Mouse (Mus musculus) ES-Bruce4 (cell line): ENCODE data around the gene Sgk2.

ENCODE experiments used
- CTCF ChIP-seq: IDR thresholded peaks from one replicate; pipeline ENCODE4 v1.8.1; 2011; ENCODE audit warnings: low read depth, low read length
- EP300 ChIP-seq: IDR thresholded peaks from 2 replicates; pipeline ENCODE4 v1.6.1; 2011; ENCODE audit warnings: low read depth, low read length; ENCODE audit not compliant: insufficient read depth
- POLR2A ChIP-seq: IDR thresholded peaks from one replicate; pipeline ENCODE4 v1.8.1; 2011; ENCODE audit warnings: low read length; ENCODE audit not compliant: insufficient read depth

GRCm38 (mm10) chr2:162970896-162971295 is 16.2 kb upstream of the Sgk2 start:
- TF ChIP-seq CTCF (no peak), POLR2A (no peak), EP300 (no peak)
